Mouse (Mus musculus) MEL (cell line): Measurements from ENCODE around the gene Ncoa6.

Experiments used
- NELFE ChIP-seq: IDR thresholded peaks from 2 replicates; pipeline ENCODE4 v1.6.1; 2011; ENCODE audit warnings: low read depth, low read length, improper control_type of control experiment
- TCF12 ChIP-seq: IDR thresholded peaks from 2 replicates; pipeline ENCODE4 v1.6.1; 2014; ENCODE audit warnings: low read depth, mild to moderate bottlenecking, inconsistent platforms, low read length, improper control_type of control experiment, moderate library complexity

- TF ChIP-seq NELFE: no peak
- no peak for TF ChIP-seq TCF12
Observed at GRCm38 (mm10) chr2:155518531-155519270, 45.0 kb upstream of the Ncoa6 start.
